Mouse (Mus musculus) liver, embryonic 12.5 days (tissue): ENCODE results near the gene Ano6. TPM values are rescaled to one million over a fixed set of nuclear protein-coding genes. Genes with fewer than 3 reads are reported as not detected.

Experiments used
- ATAC-seq: fragments of 200-750 bp; cut with Nextera tagmentation; 2 replicates; pipeline ENCODE4 v1.8.0; 2017; ENCODE audit warnings: moderate number of reproducible peaks, mild to moderate bottlenecking, moderate library complexity
- H3K27ac ChIP-seq: fragments of 300-500 bp; sonication (generic); 2 replicates; pipeline ENCODE4 v1.5.1; 2016; ENCODE audit warnings: mild to moderate bottlenecking
- H3K27me3 ChIP-seq: fragments of 300-500 bp; sonication (generic); replicated peaks from 2 replicates; pipeline ENCODE4 v1.6.1; 2016; ENCODE audit warnings: mild to moderate bottlenecking, moderate library complexity
- H3K36me3 ChIP-seq: fragments of 300-500 bp; sonication (generic); 2 replicates; pipeline ENCODE4 v1.6.1; 2016; ENCODE audit warnings: mild to moderate bottlenecking, moderate library complexity
- H3K4me1 ChIP-seq: fragments of 300-500 bp; sonication (generic); 2 replicates; pipeline ENCODE4 v1.6.1; 2016
- H3K4me2 ChIP-seq: fragments of 300-500 bp; sonication (generic); 2 replicates; pipeline ENCODE4 v1.6.1; 2016; ENCODE audit warnings: mild to moderate bottlenecking, moderate library complexity
- H3K4me3 ChIP-seq: fragments of 300-500 bp; sonication (generic); 2 replicates; pipeline ENCODE4 v1.5.1; 2016; ENCODE audit warnings: mild to moderate bottlenecking, moderate library complexity
- H3K9ac ChIP-seq: fragments of 300-500 bp; sonication (generic); 2 replicates; pipeline ENCODE4 v1.6.1; 2016; ENCODE audit warnings: mild to moderate bottlenecking, moderate library complexity
- H3K9me3 ChIP-seq: fragments of 300-500 bp; sonication (generic); replicated peaks from 2 replicates; pipeline ENCODE4 v1.6.1; 2016; ENCODE audit warnings: mild to moderate bottlenecking, moderate library complexity
- WGBS: fragments of 180-500 bp; shearing (Covaris S2); methylation state at CpG from one replicate; pipeline ENCODE4 v1.1.7; 2016; ENCODE audit not compliant: insufficient replicate concordance; 5-methylcytosine and 5-hydroxymethylcytosine counted together
- polyA plus RNA-seq: library from polyadenylated mRNA; unstranded; fragments of >200 nt; fragmentation: Nextera tagmentation; extraction: Ambion mirVana; gene quantifications from 2 replicates; pipeline ENCODE4 v1.2.1, GENCODE M21; 2016

Gene Ano6
- polyA plus RNA-seq, 1 experiment from 2014 or later, result 14.7 TPM

DNA sequence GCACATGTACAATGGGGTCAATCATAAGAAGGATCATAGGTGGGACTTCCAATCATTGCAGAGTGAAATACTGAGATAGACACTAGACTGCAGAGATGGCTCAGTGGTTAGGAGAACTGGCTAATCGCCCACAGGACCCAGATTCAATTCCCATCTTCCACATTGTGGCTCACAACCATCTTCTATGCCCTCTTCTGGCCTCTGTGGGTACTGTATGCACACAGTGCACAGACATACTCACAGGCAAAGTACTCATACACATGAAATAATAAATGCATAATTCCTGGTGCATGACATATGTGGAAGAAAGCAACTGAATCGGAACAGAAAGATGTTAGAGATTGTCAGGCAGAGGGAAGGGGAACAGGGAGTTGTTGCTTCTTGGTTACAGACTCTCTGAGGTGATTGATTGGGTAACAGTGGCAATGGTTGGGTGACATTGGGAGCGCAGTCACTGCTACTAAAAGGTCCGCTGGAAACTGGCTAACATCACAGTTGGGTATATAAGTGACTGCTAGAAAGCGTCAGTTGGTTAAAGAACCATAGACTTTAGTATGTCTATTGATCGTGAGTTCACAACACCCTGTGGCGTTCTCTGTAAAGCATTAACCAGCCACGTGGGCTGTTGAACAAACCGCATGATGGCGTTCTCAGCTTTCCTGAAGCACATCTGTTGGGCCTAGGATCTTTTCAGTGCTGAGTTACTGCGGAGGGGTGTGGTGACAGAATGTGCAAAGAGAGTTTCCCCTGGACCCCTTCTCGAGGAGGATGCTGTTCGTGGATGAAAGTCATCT is 64.6 kb downstream of the Ano6 start:
- ATAC-seq, result no peak
- Histone ChIP-seq H3K4me2 (no peak overlapping the region), H3K27me3 (no peaks in the 10 kb centered on the region), H3K9ac (no peak overlapping the region), H3K9me3 (no peaks in the 10 kb centered on the region), H3K36me3 (no peaks in the 10 kb centered on the region), H3K27ac (no peak overlapping the region), H3K4me3 (no peak overlapping the region), H3K4me1 (peaks cover 36% of the 10 kb centered on the region)
- WGBS, result 77% methylated on average over 13 of the region's 13 CpGs

GRCm38 (mm10) chr15:95855953-95856352 is 65.3 kb downstream of the Ano6 start:
- WGBS, result 67% methylated on average over 7 of the region's 7 CpGs
- ATAC-seq, result no peak
- H3K36me3 ChIP-seq, result no peaks in the 10 kb centered on the region
- 0 out of 2 replicates have a peak overlapping the region, but pooled peaks have one; percentile 7 for H3K27ac ChIP-seq
- no peak overlapping the region for H3K4me3 ChIP-seq
- H3K9me3 ChIP-seq, result no peaks in the 10 kb centered on the region
- no peak overlapping the region for H3K4me2 ChIP-seq
- H3K27me3 ChIP-seq, result no peaks in the 10 kb centered on the region
- H3K4me1 ChIP-seq, result peaks cover 29% of the 10 kb centered on the region
- H3K9ac ChIP-seq, result no peak overlapping the region

- ATAC-seq, result no peak
- H3K9ac ChIP-seq, result no peak overlapping the region
- no peaks in the 10 kb centered on the region for H3K9me3 ChIP-seq
- H3K4me3 ChIP-seq, result no peak overlapping the region
- H3K27ac ChIP-seq, result no peak overlapping the region
- no peak overlapping the region for H3K4me2 ChIP-seq
- no peaks in the 10 kb centered on the region for H3K27me3 ChIP-seq
- peaks cover 21% of the 10 kb centered on the region for H3K4me1 ChIP-seq
- H3K36me3 ChIP-seq, result no peaks in the 10 kb centered on the region
- WGBS, result 72% methylated on average over 8 of the region's 8 CpGs
Measured at GRCm38 (mm10) chr15:95856684-95857595, 66.3 kb downstream of the Ano6 start.

- Histone ChIP-seq H3K4me3 (no peak overlapping the region), H3K27me3 (no peaks in the 10 kb centered on the region), H3K36me3 (no peaks in the 10 kb centered on the region), H3K9ac (no peak overlapping the region), H3K27ac (no peak overlapping the region), H3K4me1 (peaks cover 21% of the 10 kb centered on the region), H3K9me3 (no peaks in the 10 kb centered on the region), H3K4me2 (no peak overlapping the region)
- ATAC-seq, result no peak
- 72% methylated on average over 9 of the region's 9 CpGs for WGBS
Measured at GRCm38 (mm10) chr15:95858876-95859655, 68.4 kb downstream of the Ano6 start.

DNA sequence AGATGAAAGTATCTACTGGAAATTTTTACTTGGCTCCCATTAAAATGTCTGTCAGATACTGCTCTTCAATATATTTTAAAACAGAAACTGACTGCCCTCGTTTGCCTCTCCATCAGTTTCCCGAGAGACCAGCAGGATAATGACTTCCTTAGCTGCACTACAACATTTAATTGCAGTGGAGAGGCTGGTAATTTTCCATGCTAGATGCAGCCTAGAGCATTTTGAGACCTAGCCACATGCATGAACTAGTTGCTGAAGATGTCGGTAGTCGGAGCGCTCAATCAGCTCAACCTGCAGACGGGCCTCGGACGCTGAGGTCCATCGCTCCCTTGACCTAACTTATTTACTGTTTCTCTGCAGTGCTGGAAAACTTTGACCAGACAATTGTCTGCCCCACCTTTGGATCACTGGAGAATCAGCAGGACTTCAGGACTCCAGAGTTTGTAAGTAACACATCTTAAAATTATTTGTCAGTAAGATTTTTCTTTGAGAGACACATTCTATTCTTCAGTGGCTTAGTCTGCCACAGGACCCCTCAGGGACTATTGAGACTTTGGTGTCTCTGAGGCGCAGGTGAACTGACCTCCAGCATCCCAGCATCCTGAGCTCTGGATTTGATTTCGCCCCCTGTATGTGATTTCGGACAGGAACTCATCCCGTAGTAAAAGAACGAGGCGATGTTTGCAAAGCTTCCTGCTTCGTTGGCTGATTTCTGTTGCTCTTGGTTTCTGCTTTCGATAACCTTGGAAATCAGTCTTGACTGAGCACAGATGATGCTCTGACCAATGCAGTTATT is 73.4 kb downstream of the Ano6 start:
- no peak for ATAC-seq
- WGBS, result 83% methylated on average over 17 of the region's 17 CpGs

GRCm38 (mm10) chr15:95865311-95866100 is 74.9 kb downstream of the Ano6 start:
- Histone ChIP-seq H3K27ac (no peak overlapping the region), H3K4me3 (no peak overlapping the region), H3K36me3 (peaks cover 13% of the 10 kb centered on the region), H3K9me3 (no peaks in the 10 kb centered on the region), H3K9ac (no peak overlapping the region), H3K4me1 (no peaks in the 10 kb centered on the region), H3K4me2 (no peak overlapping the region), H3K27me3 (no peaks in the 10 kb centered on the region)
- no peak for ATAC-seq
- 83% methylated on average over 17 of the region's 17 CpGs for WGBS

More for the DNA sequence above, 73.4 kb downstream of the Ano6 start:
- no peak overlapping the region for H3K9ac ChIP-seq
- H3K36me3 ChIP-seq, result peaks cover 13% of the 10 kb centered on the region
- no peak overlapping the region for H3K4me2 ChIP-seq
- H3K27me3 ChIP-seq, result no peaks in the 10 kb centered on the region
- no peaks in the 10 kb centered on the region for H3K4me1 ChIP-seq
- H3K4me3 ChIP-seq, result no peak overlapping the region
- H3K27ac ChIP-seq, result no peak overlapping the region
- no peaks in the 10 kb centered on the region for H3K9me3 ChIP-seq

- WGBS, result 72% methylated on average over 4 of the region's 4 CpGs
- ATAC-seq, result no peak
- Histone ChIP-seq H3K27ac (no peak overlapping the region), H3K9ac (no peak overlapping the region), H3K4me3 (no peak overlapping the region), H3K36me3 (peaks cover 13% of the 10 kb centered on the region), H3K4me1 (peaks cover 20% of the 10 kb centered on the region), H3K27me3 (no peaks in the 10 kb centered on the region), H3K9me3 (no peaks in the 10 kb centered on the region), H3K4me2 (no peak overlapping the region)
Measured at GRCm38 (mm10) chr15:95868172-95868571, 77.5 kb downstream of the Ano6 start.

GRCm38 (mm10) chr15:95869611-95870010 is 79.0 kb downstream of the Ano6 start:
- H3K27ac ChIP-seq, result no peak overlapping the region
- H3K9me3 ChIP-seq, result no peaks in the 10 kb centered on the region
- no peak for ATAC-seq
- WGBS, result 83% methylated on average over 5 of the region's 5 CpGs
- no peak overlapping the region for H3K4me3 ChIP-seq
- H3K9ac ChIP-seq, result no peak overlapping the region
- H3K4me1 ChIP-seq, result peaks cover 22% of the 10 kb centered on the region
- no peaks in the 10 kb centered on the region for H3K27me3 ChIP-seq
- H3K4me2 ChIP-seq, result no peak overlapping the region
- H3K36me3 ChIP-seq, result peaks cover 13% of the 10 kb centered on the region

- WGBS, result 73% methylated on average over 15 of the region's 15 CpGs
- Histone ChIP-seq H3K36me3 (no peaks in the 10 kb centered on the region), H3K27me3 (no peaks in the 10 kb centered on the region), H3K4me2 (no peak overlapping the region), H3K27ac (no peak overlapping the region), H3K4me3 (no peak overlapping the region), H3K4me1 (peaks cover 22% of the 10 kb centered on the region), H3K9me3 (no peaks in the 10 kb centered on the region), H3K9ac (no peak overlapping the region)
- no peak for ATAC-seq
Measured at GRCm38 (mm10) chr15:95871631-95872030, 81.0 kb downstream of the Ano6 start.

- Histone ChIP-seq H3K27me3 (no peaks in the 10 kb centered on the region), H3K27ac (no peak overlapping the region), H3K9me3 (no peaks in the 10 kb centered on the region), H3K4me3 (no peak overlapping the region), H3K4me1 (peaks cover 22% of the 10 kb centered on the region), H3K4me2 (0 out of 2 replicates have a peak overlapping the region, but pooled peaks have one; percentile 3), H3K9ac (no peak overlapping the region), H3K36me3 (no peaks in the 10 kb centered on the region)
- WGBS, result 29% methylated on average over 8 of the region's 8 CpGs
- peak; percentile 32 for ATAC-seq
Measured at GRCm38 (mm10) chr15:95872447-95872846, 81.8 kb downstream of the Ano6 start.
